Mouse (Mus musculus) limb, embryonic 12.5 days (tissue): ENCODE results near the gene Pank4. TPM values are rescaled to one million over a fixed set of nuclear protein-coding genes. Genes with fewer than 3 reads are reported as not detected.

Experiments
- polyA plus RNA-seq: library from polyadenylated mRNA; unstranded; fragments of >200 nt; fragmentation: Nextera tagmentation; extraction: Ambion mirVana; gene quantifications from 2 replicates; pipeline ENCODE4 v1.2.1, GENCODE M21; 2016

Pank4 gene
- polyA plus RNA-seq, 1 experiment from 2014 or later, result 56.3 TPM

Other genes starting within 250 kb of the Pank4 start
- 0.23 and 0.54 TPM in 2 replicates for gene Ttc34, start 126.7 kb upstream of the Pank4 start, polyA plus RNA-seq
- 0.11 and 0.19 TPM in 2 replicates for gene Mmel1, start 94.5 kb upstream of the Pank4 start, polyA plus RNA-seq
- gene Fam213b, start 65.0 kb upstream of the Pank4 start, polyA plus RNA-seq, result 42.8 and 43.2 TPM in 2 replicates
- gene Tnfrsf14, start 35.6 kb upstream of the Pank4 start, polyA plus RNA-seq, result 1.0 and 1.4 TPM in 2 replicates
- gene Hes5, start 3.2 kb upstream of the Pank4 start, polyA plus RNA-seq, result 0.54 and 1.1 TPM in 2 replicates
- gene Plch2, start 92.7 kb downstream of the Pank4 start, polyA plus RNA-seq, result 2.3 and 3.4 TPM in 2 replicates
- gene Pex10, start 102.9 kb downstream of the Pank4 start, polyA plus RNA-seq, result 20.8 and 21.9 TPM in 2 replicates
- 136 and 141 TPM in 2 replicates for gene Rer1, start 122.3 kb downstream of the Pank4 start, polyA plus RNA-seq
- 5.2 and 6.9 TPM in 2 replicates for gene Morn1, start 122.5 kb downstream of the Pank4 start, polyA plus RNA-seq